Mouse (Mus musculus) midbrain, embryonic 14.5 days (tissue): ENCODE measurements at regions not wholly inside any gene's neighbourhood (a gene's known extent, or its start where the extent isn't known, plus 50 kb on each side); places are given as distances from the start of the nearest gene placed in this dataset.

Experiments
- ATAC-seq: fragments of 200-750 bp; cut with Nextera tagmentation; 2 replicates; pipeline ENCODE4 v1.8.0; 2017; ENCODE audit warnings: moderate number of reproducible peaks, moderate library complexity; ENCODE audit not compliant: low FRiP score, low TSS enrichment
- DNase-seq: peaks from one replicate; pipeline ENCODE4 v3.0.0-alpha.2; 2015
- H3K27ac ChIP-seq: fragments of 300-500 bp; sonication (generic); replicated peaks from 2 replicates; pipeline ENCODE4 v1.5.1; 2014; ENCODE audit warnings: mild to moderate bottlenecking, low read depth, low read length, moderate library complexity
- H3K27me3 ChIP-seq: fragments of 300-500 bp; sonication (generic); 2 replicates; pipeline ENCODE4 v1.6.1; 2014; ENCODE audit warnings: low read length, control low read depth, mixed read lengths; ENCODE audit not compliant: control insufficient read depth, insufficient read depth
- H3K36me3 ChIP-seq: fragments of 300-500 bp; sonication (generic); 2 replicates; pipeline ENCODE4 v1.6.1; 2014; ENCODE audit warnings: low read length, control low read depth; ENCODE audit not compliant: control insufficient read depth, insufficient read depth
- H3K4me1 ChIP-seq: fragments of 300-500 bp; sonication (generic); 2 replicates; pipeline ENCODE4 v1.6.1; 2014; ENCODE audit warnings: mild to moderate bottlenecking, antibody characterized with exemption, low read length, control low read depth; ENCODE audit not compliant: control insufficient read depth, insufficient read depth
- H3K4me2 ChIP-seq: fragments of 300-500 bp; sonication (generic); 2 replicates; pipeline ENCODE4 v1.6.1; 2014; ENCODE audit warnings: mild to moderate bottlenecking, low read length, moderate library complexity
- H3K4me3 ChIP-seq: fragments of 300-500 bp; sonication (generic); replicated peaks from 2 replicates; pipeline ENCODE4 v1.5.1; 2014; ENCODE audit warnings: low read depth, low read length
- H3K9ac ChIP-seq: fragments of 300-500 bp; sonication (generic); replicated peaks from 2 replicates; pipeline ENCODE4 v1.6.1; 2014; ENCODE audit warnings: mild to moderate bottlenecking, low read length, moderate library complexity
- H3K9me3 ChIP-seq: fragments of 300-500 bp; sonication (generic); 2 replicates; pipeline ENCODE4 v1.6.1; 2016; ENCODE audit warnings: low read length, control low read depth, mixed read lengths; ENCODE audit not compliant: control insufficient read depth
- WGBS: fragments of 180-500 bp; shearing (Covaris S2); extraction: QIAGEN DNeasy Blood & Tissue Kit; methylation state at CpG from one replicate; pipeline ENCODE4 v1.1.7; 2014; 5-methylcytosine and 5-hydroxymethylcytosine counted together

- peak overlapping the region; percentile 20 for H3K4me3 ChIP-seq
- H3K27me3 ChIP-seq = no peaks in the 10 kb centered on the region
- H3K27ac ChIP-seq = no peak overlapping the region
- peak; percentile 58 for ATAC-seq
- H3K4me1 ChIP-seq = no peaks in the 10 kb centered on the region
- no peaks in the 10 kb centered on the region for H3K9me3 ChIP-seq
- 0 out of 2 replicates have a peak overlapping the region, but pooled peaks have one; percentile 29 for H3K9ac ChIP-seq
- H3K36me3 ChIP-seq = no peaks in the 10 kb centered on the region
- peak overlapping the region; percentile 52 for H3K4me2 ChIP-seq
- 10% methylated on average over 16 of the region's 20 CpGs for WGBS
- DNase-seq = peak; percentile 5
Measured at GRCm38 (mm10) chr1:111754263-111754857, 110.4 kb downstream of the Dsel start.
